Mouse (Mus musculus) bone marrow, adult 2 months (tissue): ENCODE measurements around the gene Ski. TPM values are rescaled to one million over a fixed set of nuclear protein-coding genes. Genes with fewer than 3 reads are reported as not detected.

ENCODE experiments used
- H3K27ac ChIP-seq: fragments of 200-500 bp; 2 replicates; pipeline ENCODE4 v1.5.1; 2012; ENCODE audit warnings: low read depth, mild to moderate bottlenecking, control low read depth, inconsistent platforms, low read length; ENCODE audit not compliant: control insufficient read depth, poor library complexity, insufficient read depth
- H3K4me1 ChIP-seq: fragments of 200-500 bp; 2 replicates; pipeline ENCODE4 v1.6.1; 2011; ENCODE audit warnings: low read length; ENCODE audit not compliant: control insufficient read depth, insufficient read depth
- H3K4me3 ChIP-seq: fragments of 200-500 bp; replicated peaks from 2 replicates; pipeline ENCODE3; 2011; ENCODE audit warnings: mild to moderate bottlenecking, low read depth, low read length, control low read depth; ENCODE audit not compliant: control insufficient read depth
- CTCF ChIP-seq: fragments of 200-500 bp; IDR thresholded peaks from 2 replicates; pipeline ENCODE4 v1.5.1; 2011; ENCODE audit warnings: low read length, control low read depth; ENCODE audit not compliant: control insufficient read depth, insufficient read depth
- POLR2A ChIP-seq: fragments of 200-500 bp; IDR thresholded peaks from 2 replicates; pipeline ENCODE4 v1.6.1; 2011; ENCODE audit warnings: low read depth, mild to moderate bottlenecking, control low read depth, low read length, borderline replicate concordance; ENCODE audit not compliant: control insufficient read depth
- WGBS: fragments of 180-500 bp; shearing (Covaris S2); methylation state at CpG from one replicate; pipeline ENCODE4 v1.1.7; 2018; 5-methylcytosine and 5-hydroxymethylcytosine counted together
- polyA plus RNA-seq: library from polyadenylated mRNA; stranded (reverse); fragments of >200 nt; gene quantifications from 2 replicates; pipeline ENCODE4 v1.2.4, GENCODE M21; 2011; ENCODE audit warnings: low replicate concordance; ENCODE audit not compliant: missing spikeins, insufficient read depth, insufficient read length

Ski gene
- polyA plus RNA-seq, 1 experiment, result 10.4 TPM

- no peak overlapping the region for H3K4me3 ChIP-seq
- H3K4me1 ChIP-seq, result peaks cover 12% of the 10 kb centered on the region
- TF ChIP-seq CTCF, result no peak
- no peak for TF ChIP-seq POLR2A
- 74% methylated on average over 9 of the region's 9 CpGs for WGBS
- H3K27ac ChIP-seq, result no peak overlapping the region
Measured at GRCm38 (mm10) chr4:155213052-155213751, 9.2 kb downstream of the Ski start.

- TF ChIP-seq POLR2A (no peak), CTCF (no peak)
- H3K4me3 ChIP-seq, result no peak overlapping the region
- H3K27ac ChIP-seq, result no peak overlapping the region
- H3K4me1 ChIP-seq, result peaks cover 2% of the 10 kb centered on the region; the same call in 1 of the 2 replicates
- WGBS, result 86% methylated on average over 5 of the region's 5 CpGs
Measured at GRCm38 (mm10) chr4:155209494-155209893, 12.9 kb downstream of the Ski start.

GRCm38 (mm10) chr4:155209079-155209478, 13.3 kb downstream of the Ski start:
- H3K4me1 ChIP-seq, result peaks cover 2% of the 10 kb centered on the region; the same call in 1 of the 2 replicates
- H3K27ac ChIP-seq, result no peak overlapping the region
- no peak for TF ChIP-seq CTCF
- no peak for TF ChIP-seq POLR2A
- H3K4me3 ChIP-seq, result no peak overlapping the region

GRCm38 (mm10) chr4:155208613-155209012, 13.8 kb downstream of the Ski start:
- 75% methylated on average over 7 of the region's 7 CpGs for WGBS
- H3K27ac ChIP-seq, result no peak overlapping the region
- TF ChIP-seq POLR2A (no peak), CTCF (no peak)
- H3K4me3 ChIP-seq, result no peak overlapping the region
- H3K4me1 ChIP-seq, result peaks cover 2% of the 10 kb centered on the region; the same call in 1 of the 2 replicates

GRCm38 (mm10) chr4:155207841-155208240, 14.6 kb downstream of the Ski start:
- Histone ChIP-seq H3K4me3 (no peak overlapping the region), H3K4me1 (peaks cover 2% of the 10 kb centered on the region; the same call in 1 of the 2 replicates), H3K27ac (no peak overlapping the region)
- no peak for TF ChIP-seq CTCF
- TF ChIP-seq POLR2A, result no peak
- 61% methylated on average over 3 of the region's 3 CpGs for WGBS

GRCm38 (mm10) chr4:155206498-155206897, 15.9 kb downstream of the Ski start:
- WGBS, result 38% methylated on average over 8 of the region's 8 CpGs
- H3K4me3 ChIP-seq, result no peak overlapping the region
- H3K27ac ChIP-seq, result no peak overlapping the region
- peaks cover 9% of the 10 kb centered on the region for H3K4me1 ChIP-seq
- TF ChIP-seq POLR2A (no peak), CTCF (no peak)

GRCm38 (mm10) chr4:155205919-155206318, 16.5 kb downstream of the Ski start:
- TF ChIP-seq POLR2A, result no peak
- no peak for TF ChIP-seq CTCF
- Histone ChIP-seq H3K4me3 (no peak overlapping the region), H3K27ac (no peak overlapping the region), H3K4me1 (peaks cover 10% of the 10 kb centered on the region)
- WGBS, result 59% methylated on average over 6 of the region's 6 CpGs

- Histone ChIP-seq H3K4me3 (no peak overlapping the region), H3K4me1 (peaks cover 11% of the 10 kb centered on the region), H3K27ac (peak overlapping the region; percentile 8; the same call in 1 of the 2 replicates)
- 83% methylated on average over 7 of the region's 7 CpGs for WGBS
- no peak for TF ChIP-seq CTCF
- TF ChIP-seq POLR2A, result no peak
Measured at GRCm38 (mm10) chr4:155201764-155202163, 20.6 kb downstream of the Ski start.
